Mouse (Mus musculus): ENCODE data around the gene Lrrc9. TPM values are rescaled to one million over a fixed set of nuclear protein-coding genes. Genes with fewer than 3 reads are reported as not detected.

The Lrrc9 gene
- total RNA-seq (2023), result not detected

GRCm38 (mm10) chr12:72441839-72442576, at the start of gene Lrrc9:
TSS of gene Lrrc9 (plus strand) at chr12:72441866.

GRCm38 (mm10) chr12:72408954-72409353, 32.7 kb upstream of the Lrrc9 start, which contains the start of gene Rtn1:
TSS of gene Rtn1 (minus strand) at chr12:72409054.

DNA sequence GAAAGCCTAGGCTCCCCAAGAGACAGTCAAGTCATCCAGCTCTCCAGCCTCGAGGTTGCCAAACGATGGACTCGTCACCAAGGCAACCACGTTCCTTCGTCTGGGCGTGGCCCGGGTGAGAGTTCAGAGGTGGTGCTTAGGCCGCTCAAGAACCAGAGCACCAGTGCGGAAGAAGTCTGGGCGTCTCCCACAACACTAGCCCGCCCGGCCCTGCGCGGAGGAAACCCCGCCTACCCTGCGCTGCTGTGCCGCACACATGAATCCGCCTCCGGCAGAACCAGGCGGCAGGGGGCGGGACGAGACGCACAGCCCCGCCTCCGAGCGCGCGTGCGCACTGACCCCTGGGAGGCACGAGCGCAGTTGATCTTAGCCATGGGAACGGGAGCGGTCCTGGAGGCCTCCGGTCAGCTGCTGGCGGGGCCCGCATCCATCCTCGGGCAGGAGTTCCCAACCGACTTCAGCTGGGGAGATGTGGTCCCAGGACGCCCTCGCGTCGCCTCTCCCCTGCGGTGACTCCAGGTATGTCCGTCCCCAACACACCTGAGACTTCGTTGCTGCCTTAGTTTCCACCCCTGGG, 94.4 kb downstream of the Lrrc9 start, which contains the start of gene Pcnx4:
TSS of gene Pcnx4 (plus strand) at position 363 of the 577 bp plus-strand sequence.

Other genes starting within 250 kb of the Lrrc9 start
- 0.59 TPM for gene Rtn1, start 32.8 kb upstream of the Lrrc9 start, total RNA-seq (2023)
- 3.5 TPM for gene Pcnx4, start 94.5 kb downstream of the Lrrc9 start, total RNA-seq (2023)
- not detected for gene Gm4756, start 207.8 kb downstream of the Lrrc9 start, total RNA-seq (2023)
- gene Dhrs7, start 223.0 kb downstream of the Lrrc9 start, total RNA-seq (2023), result 25.6 TPM

Data from CD4-positive naive resting alpha-beta T cell, adult 57 days (primary cell).